Mouse (Mus musculus): ENCODE results near the gene Lpar3.

- TF ChIP-seq CTCF (IDR thresholded peaks at IDR 0.05; ENCODE audit: low read depth) (no peak), EP300 (IDR thresholded peaks at IDR 0.05; ENCODE audit: low read depth) (no peak)
Observed at GRCm38 (mm10) chr3:146274503-146274902, 53.7 kb downstream of the Lpar3 start.

All from liver, embryonic 14.5 days (tissue).